8 mouse cellular contexts compared by ENCODE assay signal in the genomic region with DNA sequence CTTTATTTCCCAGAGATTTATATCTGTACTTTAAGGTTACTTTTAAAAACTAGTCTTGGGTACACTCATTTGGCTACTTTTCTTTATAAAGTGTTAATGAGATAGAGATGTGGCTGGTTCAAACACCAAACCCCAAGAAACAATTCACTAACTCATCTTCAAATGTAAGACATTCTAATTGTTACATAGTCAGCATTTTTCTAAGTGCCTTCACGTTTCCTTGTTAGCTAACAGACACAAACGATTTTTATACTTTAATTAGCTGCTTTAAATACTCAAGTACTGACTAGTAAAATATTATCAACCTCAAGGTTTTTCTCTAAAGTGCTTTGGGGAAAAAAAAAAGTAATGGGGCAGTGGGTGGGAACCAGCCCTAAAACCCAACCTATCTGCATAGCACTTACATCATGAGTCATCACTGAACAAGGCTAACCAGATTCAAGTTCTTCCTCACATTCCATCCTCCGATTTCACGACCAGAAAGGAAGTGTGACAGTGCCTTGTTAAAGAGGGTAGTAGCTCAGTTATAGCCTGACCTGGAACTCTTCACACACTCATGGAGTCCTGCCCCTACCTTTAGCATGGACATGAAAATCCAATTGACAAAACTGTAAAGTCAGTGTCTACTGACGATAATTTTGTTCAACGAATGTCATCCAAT. TPM values are rescaled to one million over a fixed set of nuclear protein-coding genes. Genes with fewer than 3 reads are reported as not detected.
A peak's percentile ranks its signal among the peaks of the same experiment; 100 is the strongest.
DNase-seq lines count a peak whose midpoint lies in the region; ATAC-seq and TF ChIP-seq lines count a peak whose summit lies in the region.

No protein-coding gene starts in this region.

- H3K27ac ChIP-seq in embryonic facial prominence, embryonic 10.5 days (replicated peaks): peak overlapping the region; percentile 99
- peak overlapping the region; percentile 99 for H3K27ac ChIP-seq in hindbrain, embryonic 10.5 days
- peak overlapping the region; percentile 97 for H3K27ac ChIP-seq in lung, embryonic 14.5 days (ENCODE audit: low read depth)
- H3K27ac ChIP-seq in small intestine, adult 2 months (ENCODE audit: insufficient read depth, low read depth, low read length): peak overlapping the region; percentile 76

- peaks cover 30% of the 10 kb centered on the region for H3K4me1 ChIP-seq in embryonic facial prominence, embryonic 10.5 days
- peaks cover 25% of the 10 kb centered on the region for H3K4me1 ChIP-seq in hindbrain, embryonic 10.5 days (replicated peaks)
- H3K4me1 ChIP-seq in lung, embryonic 14.5 days (ENCODE audit: insufficient read depth): peaks cover 6% of the 10 kb centered on the region; the same call in 1 of the 2 replicates
- H3K4me1 ChIP-seq in small intestine, adult 2 months (ENCODE audit: control insufficient read depth, insufficient read depth, insufficient read length, low read length): peaks cover 12% of the 10 kb centered on the region

- peak overlapping the region; percentile 98 for H3K4me3 ChIP-seq in embryonic facial prominence, embryonic 10.5 days
- H3K4me3 ChIP-seq in hindbrain, embryonic 10.5 days: peak overlapping the region; percentile 89
- peak overlapping the region; percentile 96 for H3K4me3 ChIP-seq in lung, embryonic 14.5 days (ENCODE audit: low read depth, low read length)
- peak overlapping the region; percentile 75 for H3K4me3 ChIP-seq in small intestine, adult 2 months (ENCODE audit: low read depth, low read length)

- no peak for TF ChIP-seq CTCF in lung, embryonic 14.5 days (IDR thresholded peaks at IDR 0.05; ENCODE audit: low read depth)
- TF ChIP-seq CTCF in small intestine, adult 2 months (IDR thresholded peaks at IDR 0.05; ENCODE audit: extremely low read depth, insufficient read length, insufficient replicate concordance, low read depth, low read length): no peak

- H3K9me3 ChIP-seq in embryonic facial prominence, embryonic 10.5 days: no peaks in the 10 kb centered on the region
- no peaks in the 10 kb centered on the region for H3K9me3 ChIP-seq in hindbrain, embryonic 10.5 days
- no peaks in the 10 kb centered on the region for H3K9me3 ChIP-seq in lung, embryonic 14.5 days (ENCODE audit: low read depth, low read length)

- WGBS in embryonic facial prominence, embryonic 10.5 days: 36% methylated on average over 6 of the region's 6 CpGs
- WGBS in hindbrain, embryonic 10.5 days: 36% methylated on average over 6 of the region's 6 CpGs
- 7% methylated on average over 6 of the region's 6 CpGs for WGBS in lung, embryonic 14.5 days
- WGBS in small intestine, adult 2 months: 4% methylated on average over 6 of the region's 6 CpGs

- no peak for ATAC-seq in lung, embryonic 14.5 days (ENCODE audit: insufficient read depth)

- peaks cover 43% of the 10 kb centered on the region for H3K36me3 ChIP-seq in embryonic facial prominence, embryonic 10.5 days (replicated peaks)
- H3K36me3 ChIP-seq in hindbrain, embryonic 10.5 days: peaks cover 41% of the 10 kb centered on the region
- peaks cover 35% of the 10 kb centered on the region for H3K36me3 ChIP-seq in lung, embryonic 14.5 days (ENCODE audit: insufficient read depth)
- H3K36me3 ChIP-seq in small intestine, adult 2 months (ENCODE audit: control insufficient read depth, insufficient read depth, low read length): peaks cover 24% of the 10 kb centered on the region

- TF ChIP-seq POLR2A in small intestine, adult 2 months (IDR thresholded peaks at IDR 0.05; ENCODE audit: low read depth, low read length): no peak

- H3K9ac ChIP-seq in lung, embryonic 14.5 days: peak overlapping the region; percentile 98

- H3K27me3 ChIP-seq in embryonic facial prominence, embryonic 10.5 days (replicated peaks; ENCODE audit: low read depth, poor library complexity, severe bottlenecking): peaks cover 9% of the 10 kb centered on the region
- peaks cover 14% of the 10 kb centered on the region for H3K27me3 ChIP-seq in hindbrain, embryonic 10.5 days (ENCODE audit: insufficient read depth, poor library complexity, severe bottlenecking)
- no peaks in the 10 kb centered on the region for H3K27me3 ChIP-seq in lung, embryonic 14.5 days (ENCODE audit: insufficient read depth, low read length)
- H3K27me3 ChIP-seq in small intestine, adult 2 months (ENCODE audit: control insufficient read depth, insufficient read depth, low read length): no peaks in the 10 kb centered on the region

- H3K4me2 ChIP-seq in lung, embryonic 14.5 days: peak overlapping the region; percentile 87

- DNase-seq in adrenal gland, adult (ENCODE audit: inconsistent age in 2 of 2, low spot score in 1 of 2): peak; percentile 44 to 87
- no peak for DNase-seq in adrenal gland, postnatal 25 days
- DNase-seq in CD4-positive helper T cell, adult 2 months (ENCODE audit: low read depth, low spot score): peak; percentile 67
- DNase-seq in embryonic facial prominence, embryonic 10.5 days (ENCODE audit: low spot score): no peak
- no peak for DNase-seq in hindbrain, embryonic 10.5 days (ENCODE audit: low spot score)
- peak; percentile 66 for DNase-seq in lung, embryonic 14.5 days
- no peak for DNase-seq in gastrocnemius, postnatal 10 days

RNA-seq across cellular contexts. Expression of a gene that starts 1.5 kb away (rescaled TPM):
- total RNA-seq in adrenal gland, postnatal 25 days (2021): 36.4 and 56.3 TPM in 2 replicates
- 270 and 301 TPM in 2 replicates for polyA plus RNA-seq in embryonic facial prominence, embryonic 10.5 days (2016; fragmentation: Nextera tagmentation; extraction: Ambion mirVana)
- polyA plus RNA-seq in hindbrain, embryonic 10.5 days (2016; fragmentation: Nextera tagmentation; extraction: Ambion mirVana): 262 and 276 TPM in 2 replicates
- polyA plus RNA-seq in lung, embryonic 14.5 days (2014; fragmentation: Nextera tagmentation; extraction: Ambion mirVana): 266 and 274 TPM in 2 replicates
- polyA plus RNA-seq in small intestine, adult 2 months (2012; rRNA removed): 24.3 and 47.5 TPM in 2 replicates
- 10 to 100 TPM; 32.1 to 44.6 TPM for total RNA-seq in gastrocnemius, postnatal 10 days (2021)

RNA-seq across cellular contexts. Expression of a gene that starts 43.7 kb away (rescaled TPM):
- total RNA-seq in adrenal gland, postnatal 25 days (2021): not detected in 2 replicates
- polyA plus RNA-seq in embryonic facial prominence, embryonic 10.5 days (2016; fragmentation: Nextera tagmentation; extraction: Ambion mirVana): not detected in 2 replicates
- not detected in 2 replicates for polyA plus RNA-seq in hindbrain, embryonic 10.5 days (2016; fragmentation: Nextera tagmentation; extraction: Ambion mirVana)
- polyA plus RNA-seq in lung, embryonic 14.5 days (2014; fragmentation: Nextera tagmentation; extraction: Ambion mirVana): not detected in 2 replicates
- not detected in 2 replicates for polyA plus RNA-seq in small intestine, adult 2 months (2012; rRNA removed)
- not detected for total RNA-seq in gastrocnemius, postnatal 10 days (2021)

Comparison
In these comparisons a context has a peak if more than half of its experiments do, and no peak if none do; other contexts are left out.
1. DNase-seq: peak in adrenal gland, adult (2 of 2), CD4-positive helper T cell, adult 2 months (single experiment) and lung, embryonic 14.5 days (single experiment); none in adrenal gland, postnatal 25 days (single experiment), embryonic facial prominence, embryonic 10.5 days (single experiment), hindbrain, embryonic 10.5 days (single experiment) and gastrocnemius, postnatal 10 days (single experiment).
2. Peak in every context shown above with its lines, with median percentiles within 50 percentile points of each other: H3K27ac ChIP-seq and H3K4me3 ChIP-seq.